Mouse (Mus musculus) layer of hippocampus, adult 9-11 months (tissue): ENCODE data around the gene Pla2g2f.

Source experiments
- DNase-seq: peaks from one replicate; pipeline ENCODE4 v3.0.0; 2022

The Pla2g2f gene

GRCm38 (mm10) chr4:138755983-138756382 is 1.4 kb downstream of the Pla2g2f start:
- DNase-seq, result peak; percentile 51

GRCm38 (mm10) chr4:138755439-138755838 is 2.0 kb downstream of the Pla2g2f start:
- DNase-seq, result no peak

- DNase-seq, result no peak
Measured at GRCm38 (mm10) chr4:138754432-138754831, 3.0 kb downstream of the Pla2g2f start.

GRCm38 (mm10) chr4:138753608-138754007 is 3.8 kb downstream of the Pla2g2f start:
- DNase-seq, result no peak

- DNase-seq, result no peak
Measured at GRCm38 (mm10) chr4:138752603-138753002, 4.8 kb downstream of the Pla2g2f start.

GRCm38 (mm10) chr4:138748369-138749072 is 8.9 kb downstream of the Pla2g2f start:
- DNase-seq, result peak; percentile 55

GRCm38 (mm10) chr4:138747851-138748250 is 9.6 kb downstream of the Pla2g2f start:
- peak; percentile 40 for DNase-seq

GRCm38 (mm10) chr4:138746866-138747265 is 10.6 kb downstream of the Pla2g2f start:
- no peak for DNase-seq

- no peak for DNase-seq
Measured at GRCm38 (mm10) chr4:138745884-138746283, 11.5 kb downstream of the Pla2g2f start.

- DNase-seq, result peak; percentile 38
Measured at GRCm38 (mm10) chr4:138739136-138739851, 18.1 kb downstream of the Pla2g2f start.

GRCm38 (mm10) chr4:138737031-138737430 is 20.4 kb downstream of the Pla2g2f start, which contains the start of gene Ubxn10:
Gene Ubxn10 (minus strand): TSS chr4:138737167.
- DNase-seq, result no peak

GRCm38 (mm10) chr4:138734863-138735262 is 22.6 kb downstream of the Pla2g2f start:
- no peak for DNase-seq

GRCm38 (mm10) chr4:138734105-138734504 is 23.3 kb downstream of the Pla2g2f start:
- no peak for DNase-seq

- no peak for DNase-seq
Measured at GRCm38 (mm10) chr4:138729018-138729703, 28.3 kb downstream of the Pla2g2f start.

GRCm38 (mm10) chr4:138725751-138726150 is 31.7 kb downstream of the Pla2g2f start:
- no peak for DNase-seq

GRCm38 (mm10) chr4:138725127-138725461 is 32.3 kb downstream of the Pla2g2f start:
- DNase-seq, result no peak

GRCm38 (mm10) chr4:138724354-138725126 is 32.9 kb downstream of the Pla2g2f start, which contains the start of gene Pla2g2c:
Gene Pla2g2c (plus strand): TSS chr4:138724792.
- peak; percentile 75 for DNase-seq

- DNase-seq, result peak; percentile 73
Measured at GRCm38 (mm10) chr4:138723493-138724281, 33.7 kb downstream of the Pla2g2f start.

GRCm38 (mm10) chr4:138719264-138719596 is 38.2 kb downstream of the Pla2g2f start:
- DNase-seq, result peak; percentile 52

- DNase-seq, result no peak
Measured at GRCm38 (mm10) chr4:138718586-138719263, 38.7 kb downstream of the Pla2g2f start.

GRCm38 (mm10) chr4:138716697-138717096 is 40.7 kb downstream of the Pla2g2f start:
- DNase-seq, result no peak

- DNase-seq, result no peak
Measured at GRCm38 (mm10) chr4:138714186-138714585, 43.2 kb downstream of the Pla2g2f start.
